Mouse (Mus musculus) limb, embryonic 13.5 days (tissue): Measurements from ENCODE around the gene Calm2. TPM values are rescaled to one million over a fixed set of nuclear protein-coding genes. Genes with fewer than 3 reads are reported as not detected.

Source experiments
- ATAC-seq: fragments of 200-750 bp; cut with Nextera tagmentation; 2 replicates; pipeline ENCODE4 v1.8.0; 2017; ENCODE audit warnings: low read depth, moderate number of reproducible peaks, moderate TSS enrichment; ENCODE audit not compliant: low FRiP score
- H3K27ac ChIP-seq: fragments of 300-500 bp; sonication (generic); 2 replicates; pipeline ENCODE4 v1.5.1; 2015; ENCODE audit warnings: inconsistent platforms, mild to moderate bottlenecking, moderate library complexity
- H3K27me3 ChIP-seq: fragments of 300-500 bp; sonication (generic); 2 replicates; pipeline ENCODE4 v1.6.1; 2015; ENCODE audit warnings: mild to moderate bottlenecking, inconsistent platforms
- H3K36me3 ChIP-seq: fragments of 300-500 bp; sonication (generic); 2 replicates; pipeline ENCODE4 v1.6.1; 2015; ENCODE audit warnings: inconsistent platforms, mild to moderate bottlenecking, moderate library complexity
- H3K4me1 ChIP-seq: fragments of 300-500 bp; sonication (generic); 2 replicates; pipeline ENCODE4 v1.6.1; 2015; ENCODE audit warnings: inconsistent platforms
- H3K4me2 ChIP-seq: fragments of 300-500 bp; sonication (generic); replicated peaks from 2 replicates; pipeline ENCODE4 v1.6.1; 2015; ENCODE audit warnings: inconsistent platforms, mild to moderate bottlenecking, moderate library complexity
- H3K4me3 ChIP-seq: fragments of 300-500 bp; sonication (generic); 2 replicates; pipeline ENCODE4 v1.5.1; 2015; ENCODE audit warnings: moderate library complexity, mild to moderate bottlenecking, inconsistent platforms
- H3K9ac ChIP-seq: fragments of 300-500 bp; sonication (generic); 2 replicates; pipeline ENCODE4 v1.6.1; 2015; ENCODE audit warnings: mild to moderate bottlenecking, inconsistent platforms
- H3K9me3 ChIP-seq: fragments of 300-500 bp; sonication (generic); 2 replicates; pipeline ENCODE4 v1.6.1; 2016; ENCODE audit warnings: inconsistent platforms
- WGBS: fragments of 180-500 bp; shearing (Covaris S2); methylation state at CpG from one replicate; pipeline ENCODE4 v1.1.7; 2015; 5-methylcytosine and 5-hydroxymethylcytosine counted together
- polyA plus RNA-seq: library from polyadenylated mRNA; unstranded; fragments of >200 nt; fragmentation: Nextera tagmentation; extraction: Ambion mirVana; gene quantifications from 2 replicates; pipeline ENCODE4 v1.2.1, GENCODE M21; 2015

Calm2 gene
- polyA plus RNA-seq, 1 experiment from 2014 or later = 968 TPM

DNA sequence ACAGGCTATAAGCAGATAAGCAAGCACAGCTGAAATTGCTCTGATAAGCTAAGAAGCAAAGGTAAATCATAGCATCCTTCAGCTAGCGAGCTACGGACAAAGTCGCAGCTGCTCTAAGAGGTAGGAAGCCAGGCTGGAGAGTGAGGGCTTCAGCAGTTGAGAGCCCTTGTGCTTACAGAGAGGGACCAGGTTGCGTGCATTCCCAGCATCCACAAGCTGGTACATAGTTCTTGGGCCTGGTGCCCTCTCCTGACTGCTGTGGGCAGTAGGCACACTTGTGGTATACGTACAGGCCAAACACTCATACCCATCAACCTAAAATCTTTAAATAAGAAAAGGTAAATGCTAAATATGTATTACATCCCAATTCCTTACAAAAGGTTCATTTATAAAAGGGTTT is 14.0 kb downstream of the Calm2 start:
- Histone ChIP-seq H3K4me1 (peaks cover 6% of the 10 kb centered on the region; the same call in 1 of the 2 replicates), H3K9me3 (no peaks in the 10 kb centered on the region), H3K4me3 (no peak overlapping the region), H3K27me3 (no peaks in the 10 kb centered on the region), H3K4me2 (no peak overlapping the region), H3K9ac (no peak overlapping the region), H3K27ac (no peak overlapping the region), H3K36me3 (peaks cover 67% of the 10 kb centered on the region)
- 94% methylated on average over 5 of the region's 5 CpGs for WGBS
- no peak for ATAC-seq

DNA sequence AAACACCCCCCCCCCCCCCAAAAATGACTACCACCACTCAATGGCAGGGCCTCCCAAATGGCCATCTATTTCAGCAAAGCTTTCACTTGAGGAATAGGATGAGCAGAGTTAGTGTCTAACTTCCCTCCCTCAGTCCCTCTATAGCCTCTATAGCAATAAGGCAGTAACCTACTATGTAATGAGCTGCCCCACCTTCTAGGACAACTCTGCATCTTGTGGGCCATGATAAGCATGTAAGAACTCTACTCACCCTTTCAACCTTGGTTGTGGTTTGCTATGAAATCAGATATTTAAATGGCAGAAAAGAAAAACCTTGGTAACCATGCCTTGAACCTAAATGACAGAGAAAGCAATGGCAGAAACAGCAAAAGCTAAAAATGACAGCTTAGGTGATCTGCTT is 14.4 kb downstream of the Calm2 start:
- no peak overlapping the region for H3K27ac ChIP-seq
- no peak overlapping the region for H3K4me3 ChIP-seq
- no peaks in the 10 kb centered on the region for H3K9me3 ChIP-seq
- H3K4me1 ChIP-seq = peaks cover 6% of the 10 kb centered on the region; the same call in 1 of the 2 replicates
- peaks cover 67% of the 10 kb centered on the region for H3K36me3 ChIP-seq
- no peaks in the 10 kb centered on the region for H3K27me3 ChIP-seq
- no peak overlapping the region for H3K9ac ChIP-seq
- no peak for ATAC-seq
- no peak overlapping the region for H3K4me2 ChIP-seq

DNA sequence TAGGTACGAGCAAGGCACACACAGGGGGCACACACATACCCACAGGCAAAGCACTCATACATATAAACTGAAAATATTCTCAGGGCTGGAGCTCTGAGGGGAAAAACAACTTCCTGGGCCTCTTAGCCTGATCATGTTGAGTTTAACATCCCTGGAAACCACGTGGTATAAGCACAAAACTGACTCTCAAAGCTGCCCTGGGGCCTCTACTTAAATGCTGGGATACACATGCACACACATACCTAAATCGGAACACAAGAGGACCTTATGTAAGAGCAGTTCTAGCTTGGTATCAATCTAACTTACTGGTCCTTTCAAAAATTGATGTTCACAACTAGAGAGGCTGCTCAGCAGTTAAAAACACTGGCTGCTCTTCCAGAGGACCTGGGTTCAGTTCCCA is 17.3 kb downstream of the Calm2 start:
- Histone ChIP-seq H3K36me3 (peaks cover 51% of the 10 kb centered on the region), H3K4me2 (no peak overlapping the region), H3K4me3 (no peak overlapping the region), H3K4me1 (0 out of 2 replicates have a peak, but pooled peaks cover 5% of the 10 kb centered on the region), H3K9ac (no peak overlapping the region), H3K9me3 (no peaks in the 10 kb centered on the region), H3K27ac (no peak overlapping the region), H3K27me3 (no peaks in the 10 kb centered on the region)
- 70% methylated on average over 3 of the region's 3 CpGs for WGBS
- no peak for ATAC-seq

DNA sequence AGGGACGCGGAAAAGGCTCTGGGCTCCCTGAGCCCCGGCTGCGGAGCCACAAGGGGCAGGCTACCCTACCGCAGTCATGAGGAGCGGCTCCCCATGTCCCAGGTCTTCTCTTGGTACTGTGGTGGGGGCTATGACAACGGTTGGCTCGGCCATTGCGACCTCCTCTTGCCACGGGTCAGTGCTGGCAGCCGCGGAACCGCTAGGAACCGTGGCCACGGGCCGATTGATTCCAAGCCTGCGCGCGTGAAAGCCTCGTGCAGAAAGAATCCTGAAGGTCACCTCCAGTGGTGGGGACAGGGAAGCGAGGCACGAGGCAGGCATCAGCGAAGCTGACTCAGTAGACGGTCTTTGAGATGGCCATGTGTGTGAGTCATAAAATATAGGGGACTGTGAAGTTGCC is 19.2 kb downstream of the Calm2 start, which contains the start of gene Stpg4:
Gene Stpg4, minus strand, starts transcription at position 231 of the 400 bp plus-strand sequence.
- Histone ChIP-seq H3K27me3 (no peaks in the 10 kb centered on the region), H3K4me1 (0 out of 2 replicates have a peak, but pooled peaks cover 5% of the 10 kb centered on the region), H3K9me3 (no peaks in the 10 kb centered on the region), H3K4me3 (no peak within 1 kb of the TSS), H3K27ac (no peak within 1 kb of the TSS; the same call in 1 of the 2 replicates), H3K4me2 (no peak within 1 kb of the TSS; the same call in 1 of the 2 replicates), H3K9ac (no peak within 1 kb of the TSS), H3K36me3 (peaks cover 34% of the 10 kb centered on the region)
- WGBS = 61% methylated on average over 24 of the region's 24 CpGs
- ATAC-seq = peak; percentile 19; the same call in 1 of the 2 replicates

DNA sequence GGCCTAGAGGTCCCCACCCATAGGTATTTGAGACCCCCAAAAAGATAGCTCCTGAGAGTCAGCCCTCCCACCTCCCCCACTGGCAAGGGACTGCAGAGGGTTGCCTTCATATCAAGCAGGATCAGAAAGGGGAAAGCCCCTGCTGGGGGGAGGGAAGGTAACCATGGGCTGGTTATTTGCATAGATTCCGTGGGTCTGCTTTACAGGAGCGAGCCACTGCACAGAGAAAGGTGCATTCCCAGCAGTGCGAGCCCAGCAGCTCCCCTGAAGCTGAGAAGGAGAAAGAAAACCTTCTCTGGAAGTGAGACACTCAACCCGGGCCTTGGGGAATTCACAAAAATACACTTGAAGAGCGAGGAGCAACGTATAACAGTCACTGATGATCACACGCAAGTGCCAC is 28.7 kb downstream of the Calm2 start:
- H3K9me3 ChIP-seq = no peaks in the 10 kb centered on the region
- no peaks in the 10 kb centered on the region for H3K27me3 ChIP-seq
- no peaks in the 10 kb centered on the region for H3K4me1 ChIP-seq
- WGBS = 87% methylated on average over 7 of the region's 7 CpGs
- H3K36me3 ChIP-seq = no peaks in the 10 kb centered on the region
- H3K9ac ChIP-seq = no peak overlapping the region
- no peak overlapping the region for H3K4me2 ChIP-seq
- no peak overlapping the region for H3K27ac ChIP-seq
- no peak for ATAC-seq
- H3K4me3 ChIP-seq = no peak overlapping the region

GRCm38 (mm10) chr17:87406646-87407045 is 40.1 kb downstream of the Calm2 start:
- no peaks in the 10 kb centered on the region for H3K27me3 ChIP-seq
- WGBS = 80% methylated on average over 4 of the region's 4 CpGs
- no peaks in the 10 kb centered on the region for H3K36me3 ChIP-seq
- no peak overlapping the region for H3K27ac ChIP-seq
- no peaks in the 10 kb centered on the region for H3K9me3 ChIP-seq
- H3K4me3 ChIP-seq = no peak overlapping the region
- H3K9ac ChIP-seq = no peak overlapping the region
- ATAC-seq = no peak
- H3K4me1 ChIP-seq = no peaks in the 10 kb centered on the region
- no peak overlapping the region for H3K4me2 ChIP-seq

DNA sequence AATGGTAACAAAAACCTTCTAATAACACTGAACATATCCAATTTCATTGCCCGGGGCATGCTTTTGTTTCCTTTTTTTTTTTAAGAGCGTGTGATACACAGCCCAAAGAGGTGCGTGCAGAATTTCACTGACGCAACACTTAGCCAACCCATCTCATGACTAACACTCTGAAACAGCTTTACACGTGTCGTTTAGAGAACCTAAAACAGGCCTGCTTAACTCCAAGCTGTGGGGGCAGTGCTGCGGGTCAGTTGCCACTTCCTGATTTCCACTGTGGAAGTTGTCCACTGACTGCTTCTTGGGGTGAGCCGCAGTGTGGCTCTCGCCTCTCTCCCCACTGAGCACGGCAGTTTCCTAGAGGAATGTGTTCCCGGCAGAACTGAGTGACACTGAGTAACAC is 41.2 kb downstream of the Calm2 start:
- no peak for ATAC-seq
- 45% methylated on average over 11 of the region's 11 CpGs for WGBS

DNA sequence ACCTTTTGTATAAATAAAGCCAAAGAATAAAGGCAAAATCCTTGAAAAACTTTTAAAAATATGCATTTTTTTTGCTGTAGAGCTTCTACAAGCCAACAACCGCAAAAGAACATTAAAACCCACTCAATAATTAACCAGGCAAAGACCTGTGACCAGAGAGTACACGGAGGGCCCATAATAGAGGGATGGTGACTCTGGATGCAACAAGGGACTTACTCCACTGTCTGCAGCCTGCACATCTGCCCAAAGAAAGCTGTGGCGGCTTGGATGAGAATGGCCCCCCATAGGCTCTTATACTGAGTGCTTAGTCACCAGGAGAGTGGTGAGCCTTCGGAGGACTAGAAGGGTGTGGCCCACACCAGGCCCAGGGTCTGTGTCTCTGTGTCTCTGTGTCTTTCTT is 43.3 kb downstream of the Calm2 start:
- H3K27me3 ChIP-seq = no peaks in the 10 kb centered on the region
- no peaks in the 10 kb centered on the region for H3K4me1 ChIP-seq
- no peak overlapping the region for H3K4me3 ChIP-seq
- no peaks in the 10 kb centered on the region for H3K9me3 ChIP-seq
- H3K9ac ChIP-seq = no peak overlapping the region
- no peak for ATAC-seq
- 88% methylated on average over 4 of the region's 4 CpGs for WGBS
- H3K4me2 ChIP-seq = no peak overlapping the region
- no peaks in the 10 kb centered on the region for H3K36me3 ChIP-seq
- H3K27ac ChIP-seq = no peak overlapping the region

More for the DNA sequence above, 41.2 kb downstream of the Calm2 start:
- no peak overlapping the region for H3K4me2 ChIP-seq
- H3K9ac ChIP-seq = no peak overlapping the region
- no peaks in the 10 kb centered on the region for H3K27me3 ChIP-seq
- no peaks in the 10 kb centered on the region for H3K4me1 ChIP-seq
- no peaks in the 10 kb centered on the region for H3K36me3 ChIP-seq
- H3K9me3 ChIP-seq = no peaks in the 10 kb centered on the region
- no peak overlapping the region for H3K4me3 ChIP-seq
- H3K27ac ChIP-seq = no peak overlapping the region

DNA sequence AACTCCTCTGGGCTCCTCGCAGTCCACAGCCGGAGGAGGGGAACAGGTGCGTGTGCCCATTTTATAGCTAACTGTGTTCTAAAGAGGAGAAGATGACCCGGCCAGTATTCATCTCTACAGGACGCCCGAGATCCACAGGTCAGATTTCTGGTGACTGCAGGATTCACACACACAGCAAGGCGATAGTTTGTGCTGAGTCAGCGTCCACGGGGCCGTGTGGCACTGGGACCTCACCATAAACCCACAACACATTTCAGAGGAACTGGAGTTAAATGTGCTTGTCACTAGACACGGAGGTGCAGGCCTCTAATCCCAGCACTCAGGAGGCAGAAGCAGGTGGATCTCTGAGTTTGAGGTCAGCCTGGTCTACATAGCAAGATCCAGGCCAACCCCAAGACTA is 44.3 kb downstream of the Calm2 start:
- ATAC-seq = no peak
- no peak overlapping the region for H3K4me2 ChIP-seq
- no peaks in the 10 kb centered on the region for H3K4me1 ChIP-seq
- no peaks in the 10 kb centered on the region for H3K36me3 ChIP-seq
- no peaks in the 10 kb centered on the region for H3K9me3 ChIP-seq
- H3K4me3 ChIP-seq = no peak overlapping the region
- 86% methylated on average over 11 of the region's 11 CpGs for WGBS
- no peaks in the 10 kb centered on the region for H3K27me3 ChIP-seq
- H3K9ac ChIP-seq = no peak overlapping the region
- no peak overlapping the region for H3K27ac ChIP-seq

DNA sequence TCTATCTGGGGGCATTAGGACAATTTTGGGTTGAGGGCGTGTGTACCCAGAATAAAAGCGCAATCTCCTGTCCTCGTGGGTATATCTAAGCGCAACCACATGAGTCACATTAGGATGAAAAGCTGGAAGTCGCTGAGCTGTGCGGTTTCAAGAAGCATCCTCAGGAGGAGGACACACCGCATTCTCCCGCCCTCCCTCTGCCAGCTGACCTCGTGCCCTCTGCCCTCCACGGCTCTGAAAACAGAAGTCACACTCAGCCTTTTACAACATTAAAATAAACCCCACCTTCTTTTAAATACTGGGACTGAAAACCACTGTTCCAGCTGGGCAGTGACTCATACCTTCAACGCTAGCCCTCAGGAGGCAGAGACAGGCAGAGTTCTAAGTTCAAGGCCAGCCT is 49.6 kb downstream of the Calm2 start:
- Histone ChIP-seq H3K4me1 (no peaks in the 10 kb centered on the region), H3K27me3 (no peaks in the 10 kb centered on the region), H3K9me3 (no peaks in the 10 kb centered on the region), H3K27ac (no peak overlapping the region), H3K36me3 (no peaks in the 10 kb centered on the region), H3K9ac (no peak overlapping the region), H3K4me2 (no peak overlapping the region), H3K4me3 (no peak overlapping the region)
- ATAC-seq = no peak
- WGBS = 73% methylated on average over 11 of the region's 11 CpGs

- peak; percentile 54; the same call in 1 of the 2 replicates for ATAC-seq
- H3K4me2 ChIP-seq = no peak overlapping the region
- no peaks in the 10 kb centered on the region for H3K36me3 ChIP-seq
Observed at GRCm38 (mm10) chr17:87391242-87391641, 55.5 kb downstream of the Calm2 start.

GRCm38 (mm10) chr17:87387068-87387467 is 59.7 kb downstream of the Calm2 start:
- no peak overlapping the region for H3K27ac ChIP-seq

More at GRCm38 (mm10) chr17:87391242-87391641, 55.5 kb downstream of the Calm2 start:
- no peak overlapping the region for H3K9ac ChIP-seq
- H3K9me3 ChIP-seq = no peaks in the 10 kb centered on the region
- H3K4me3 ChIP-seq = no peak overlapping the region
- peak overlapping the region; percentile 7; the same call in 1 of the 2 replicates for H3K27ac ChIP-seq
- WGBS = 41% methylated on average over 7 of the region's 7 CpGs
- no peaks in the 10 kb centered on the region for H3K27me3 ChIP-seq
- peaks cover 12% of the 10 kb centered on the region for H3K4me1 ChIP-seq

GRCm38 (mm10) chr17:87385835-87386234 is 60.9 kb downstream of the Calm2 start:
- no peaks in the 10 kb centered on the region for H3K27me3 ChIP-seq
- no peak for ATAC-seq
- H3K9me3 ChIP-seq = no peaks in the 10 kb centered on the region
- no peak overlapping the region for H3K9ac ChIP-seq
- no peak overlapping the region for H3K4me2 ChIP-seq
- no peak overlapping the region for H3K4me3 ChIP-seq
- H3K27ac ChIP-seq = no peak overlapping the region
- peaks cover 3% of the 10 kb centered on the region for H3K4me1 ChIP-seq
- no peaks in the 10 kb centered on the region for H3K36me3 ChIP-seq
- WGBS = 74% methylated on average over 3 of the region's 3 CpGs

More at GRCm38 (mm10) chr17:87387068-87387467, 59.7 kb downstream of the Calm2 start:
- peaks cover 12% of the 10 kb centered on the region for H3K4me1 ChIP-seq
- no peak for ATAC-seq
- H3K9me3 ChIP-seq = no peaks in the 10 kb centered on the region
- H3K27me3 ChIP-seq = no peaks in the 10 kb centered on the region
- no peak overlapping the region for H3K9ac ChIP-seq
- H3K4me2 ChIP-seq = no peak overlapping the region
- H3K36me3 ChIP-seq = no peaks in the 10 kb centered on the region
- WGBS = 30% methylated on average over 3 of the region's 5 CpGs
- H3K4me3 ChIP-seq = no peak overlapping the region
